Mouse (Mus musculus) midbrain, postnatal 0 days (tissue): ENCODE data around the gene Gm3402. TPM values are rescaled to one million over a fixed set of nuclear protein-coding genes. Genes with fewer than 3 reads are reported as not detected.
A peak's percentile ranks its signal among the peaks of the same experiment; 100 is the strongest.
"Not testable (repeated sequence)": the region's sequence is repeated elsewhere in the genome, so short reads cannot be mapped to it uniquely, and the experiment has no call there.

Experiments used
- ATAC-seq: fragments of 200-750 bp; cut with Nextera tagmentation; 2 replicates; pipeline ENCODE4 v1.8.0; 2017; ENCODE audit warnings: moderate number of reproducible peaks, mild to moderate bottlenecking, moderate TSS enrichment, moderate library complexity; ENCODE audit not compliant: low FRiP score
- DNase-seq: peaks from one replicate; pipeline ENCODE4 v3.0.0-alpha.2; 2015; ENCODE audit warnings: low spot score
- H3K27ac ChIP-seq: fragments of 300-500 bp; sonication (generic); 2 replicates; pipeline ENCODE4 v1.5.1; 2014; ENCODE audit warnings: low read depth, mild to moderate bottlenecking, low read length, mixed read lengths
- H3K27me3 ChIP-seq: fragments of 300-500 bp; sonication (generic); 2 replicates; pipeline ENCODE4 v1.6.1; 2014; ENCODE audit warnings: low read length, control low read depth, mixed read lengths; ENCODE audit not compliant: insufficient read depth
- H3K36me3 ChIP-seq: fragments of 300-500 bp; sonication (generic); 2 replicates; pipeline ENCODE4 v1.6.1; 2014; ENCODE audit warnings: low read length, control low read depth, mixed read lengths; ENCODE audit not compliant: insufficient read depth
- H3K4me1 ChIP-seq: fragments of 300-500 bp; sonication (generic); 2 replicates; pipeline ENCODE4 v1.6.1; 2014; ENCODE audit warnings: mild to moderate bottlenecking, control low read depth, antibody characterized with exemption, low read length, mixed read lengths; ENCODE audit not compliant: insufficient read depth
- H3K4me2 ChIP-seq: fragments of 300-500 bp; sonication (generic); 2 replicates; pipeline ENCODE4 v1.6.1; 2014; ENCODE audit warnings: low read depth, mild to moderate bottlenecking, low read length, mixed read lengths; ENCODE audit not compliant: poor library complexity, severe bottlenecking
- H3K4me3 ChIP-seq: fragments of 300-500 bp; sonication (generic); 2 replicates; pipeline ENCODE4 v1.5.1; 2014; ENCODE audit warnings: low read depth, mild to moderate bottlenecking, low read length, moderate library complexity
- H3K9ac ChIP-seq: fragments of 300-500 bp; sonication (generic); replicated peaks from 2 replicates; pipeline ENCODE4 v1.6.1; 2014; ENCODE audit warnings: mild to moderate bottlenecking, low read length, moderate library complexity, mixed read lengths; ENCODE audit not compliant: poor library complexity, severe bottlenecking
- H3K9me3 ChIP-seq: fragments of 300-500 bp; sonication (generic); 2 replicates; pipeline ENCODE4 v1.6.1; 2016; ENCODE audit warnings: low read length, control low read depth
- CTCF ChIP-seq: IDR thresholded peaks from 2 replicates; pipeline ENCODE4 v1.5.1; 2016; ENCODE audit warnings: antibody characterized with exemption, mild to moderate bottlenecking
- WGBS: fragments of 180-500 bp; shearing (Covaris S2); extraction: QIAGEN DNeasy Blood & Tissue Kit; methylation state at CpG from one replicate; pipeline ENCODE4 v1.1.7; 2014; 5-methylcytosine and 5-hydroxymethylcytosine counted together
- polyA plus RNA-seq: library from polyadenylated mRNA; unstranded; fragments of >200 nt; fragmentation: Nextera tagmentation; extraction: Ambion mirVana; gene quantifications from 2 replicates; pipeline ENCODE4 v1.2.1, GENCODE M21; 2015
- total RNA-seq: library from RNA; depleted of rRNA; stranded (reverse); fragments of >200 nt; gene quantifications from 2 replicates; pipeline ENCODE4 v1.2.3, GENCODE M21; 2014; rRNA removed

Gene Gm3402
- total RNA-seq (not detected in 2 replicates), polyA plus RNA-seq (not detected in 2 replicates)

GRCm38 (mm10) chr5:146513823-146514222 is at the start of gene Gm3402:
TSS of gene Gm3402 (plus strand) at chr5:146514123.
- no CpG with 5 or more reads among the region's 5 CpGs for WGBS
- H3K4me1 ChIP-seq, H3K27me3 ChIP-seq, H3K27ac ChIP-seq, DNase-seq, H3K4me2 ChIP-seq, ATAC-seq, H3K9ac ChIP-seq, H3K9me3 ChIP-seq, H3K36me3 ChIP-seq, H3K4me3 ChIP-seq: not testable (repeated sequence)

- WGBS: 95% methylated on average over 19 of the region's 19 CpGs
- no peak for TF ChIP-seq CTCF
- H3K27me3 ChIP-seq: no peaks in the 10 kb centered on the region
- H3K4me2 ChIP-seq: no peak overlapping the region
- H3K36me3 ChIP-seq: peaks cover 35% of the 10 kb centered on the region
- no peak overlapping the region for H3K4me3 ChIP-seq
- DNase-seq (no peak), ATAC-seq (no peak)
- H3K27ac ChIP-seq: no peak overlapping the region
- H3K9ac ChIP-seq: no peak overlapping the region
- H3K4me1 ChIP-seq: no peaks in the 10 kb centered on the region
- no peaks in the 10 kb centered on the region for H3K9me3 ChIP-seq
Observed at GRCm38 (mm10) chr5:146466663-146467062, 47.3 kb upstream of the Gm3402 start.

GRCm38 (mm10) chr5:146468311-146468710 is 45.6 kb upstream of the Gm3402 start:
- WGBS: 79% methylated on average over 9 of the region's 9 CpGs
- Histone ChIP-seq H3K9ac (no peak overlapping the region), H3K4me3 (no peak overlapping the region), H3K4me1 (no peaks in the 10 kb centered on the region), H3K27ac (no peak overlapping the region), H3K36me3 (peaks cover 39% of the 10 kb centered on the region), H3K27me3 (no peaks in the 10 kb centered on the region), H3K4me2 (no peak overlapping the region), H3K9me3 (no peaks in the 10 kb centered on the region)
- TF ChIP-seq CTCF: no peak
- no peak for ATAC-seq
- peak; percentile 23 for DNase-seq

- H3K9me3 ChIP-seq: no peaks in the 10 kb centered on the region
- WGBS: 92% methylated on average over 9 of the region's 9 CpGs
- no peak overlapping the region for H3K27ac ChIP-seq
- no peak for TF ChIP-seq CTCF
- H3K4me3 ChIP-seq: no peak overlapping the region
- H3K4me1 ChIP-seq: no peaks in the 10 kb centered on the region
- H3K27me3 ChIP-seq: no peaks in the 10 kb centered on the region
- peaks cover 39% of the 10 kb centered on the region for H3K36me3 ChIP-seq
- no peak overlapping the region for H3K4me2 ChIP-seq
- DNase-seq (no peak), ATAC-seq (no peak)
- H3K9ac ChIP-seq: no peak overlapping the region
Observed at GRCm38 (mm10) chr5:146470821-146471220, 43.1 kb upstream of the Gm3402 start.

GRCm38 (mm10) chr5:146471311-146471710 is 42.6 kb upstream of the Gm3402 start:
- Histone ChIP-seq H3K9me3 (no peaks in the 10 kb centered on the region), H3K4me1 (no peaks in the 10 kb centered on the region), H3K4me3 (no peak overlapping the region), H3K4me2 (no peak overlapping the region), H3K27ac (no peak overlapping the region), H3K36me3 (peaks cover 39% of the 10 kb centered on the region), H3K27me3 (no peaks in the 10 kb centered on the region), H3K9ac (no peak overlapping the region)
- no peak for DNase-seq
- TF ChIP-seq CTCF: no peak
- WGBS: 88% methylated on average over 5 of the region's 5 CpGs
- no peak for ATAC-seq

GRCm38 (mm10) chr5:146471821-146472220 is 42.1 kb upstream of the Gm3402 start:
- 96% methylated on average over 12 of the region's 12 CpGs for WGBS
- Histone ChIP-seq H3K27ac (no peak overlapping the region), H3K4me2 (no peak overlapping the region), H3K9me3 (no peaks in the 10 kb centered on the region), H3K4me1 (no peaks in the 10 kb centered on the region), H3K36me3 (peaks cover 37% of the 10 kb centered on the region), H3K9ac (no peak overlapping the region), H3K27me3 (no peaks in the 10 kb centered on the region), H3K4me3 (no peak overlapping the region)
- TF ChIP-seq CTCF: no peak
- DNase-seq (no peak), ATAC-seq (no peak)
